ENCODE assay signal across 20 mouse cellular contexts in genomic region chr15:100720066-100720465, GRCm38 (mm10). TPM values are rescaled to one million over a fixed set of nuclear protein-coding genes. Genes with fewer than 3 reads are reported as not detected.
DNase-seq lines count a peak whose midpoint lies in the region; ATAC-seq and TF ChIP-seq lines count a peak whose summit lies in the region.
"Had no signal": no experiment of that assay in that cellular context is flagged by ENCODE, and none has a peak within 500 bp of the region (broad histone marks: within the 10 kb centered on the region; RNA-seq: fewer than 3 reads in every experiment).

No protein-coding gene starts in this region.

- DNase-seq in adrenal gland, postnatal 14 days = peak; percentile 3
- no peak for DNase-seq in adrenal gland, postnatal 36 days
- peak; percentile 75 for DNase-seq in thymus, postnatal 14 days
- DNase-seq in retina, embryonic 14.5 days (ENCODE audit: low spot score) = no peak
- no peak for DNase-seq in cerebellum, adult 9-11 months
- DNase-seq: cerebellum, adult 9-10 months; gastrocnemius, postnatal 25 days; liver, embryonic 13.5 days; midbrain, embryonic 14.5 days had no signal

- H3K9ac ChIP-seq in hindbrain, embryonic 13.5 days = no peak overlapping the region
- H3K9ac ChIP-seq: embryonic facial prominence, embryonic 15.5 days; intestine, embryonic 15.5 days; liver, embryonic 13.5 days had no signal

- H3K27me3 ChIP-seq in E14TG2a.4 (ENCODE audit: insufficient read depth, low read length) = peaks cover 25% of the 10 kb centered on the region
- H3K27me3 ChIP-seq in hindbrain, embryonic 13.5 days = 0 out of 2 replicates have a peak, but pooled peaks cover 3% of the 10 kb centered on the region
- H3K27me3 ChIP-seq: embryonic facial prominence, embryonic 15.5 days; intestine, embryonic 15.5 days had no signal

- ATAC-seq in activated CD4-positive, CD25-positive, alpha-beta regulatory T cell, adult 4 months = peak; percentile 92
- ATAC-seq in hindbrain, embryonic 13.5 days (ENCODE audit: low FRiP score) = no peak
- ATAC-seq: intestine, embryonic 15.5 days had no signal

- 88% methylated on average over 10 of the region's 10 CpGs for WGBS in hindbrain, embryonic 13.5 days

- H3K36me3 ChIP-seq in E14TG2a.4 (ENCODE audit: insufficient read depth, low read length) = peaks cover 17% of the 10 kb centered on the region
- no peaks in the 10 kb centered on the region for H3K36me3 ChIP-seq in hindbrain, embryonic 13.5 days
- H3K36me3 ChIP-seq: embryonic facial prominence, embryonic 15.5 days; forebrain, embryonic 10.5 days; hindbrain, embryonic 10.5 days; liver, embryonic 13.5 days had no signal

- no peak overlapping the region for H3K4me2 ChIP-seq in hindbrain, embryonic 13.5 days
- H3K4me2 ChIP-seq: embryonic facial prominence, embryonic 15.5 days; intestine, embryonic 15.5 days; liver, embryonic 13.5 days had no signal

- no peak for TF ChIP-seq CTCF in E14TG2a.4 (conservative IDR thresholded peaks at IDR 0.05; ENCODE audit: low read length)

- H3K27ac ChIP-seq in hindbrain, embryonic 13.5 days = no peak overlapping the region
- H3K27ac ChIP-seq: embryonic facial prominence, embryonic 15.5 days; forebrain, embryonic 10.5 days; hindbrain, embryonic 10.5 days; intestine, embryonic 15.5 days; kidney, postnatal 0 days; layer of hippocampus, adult 2 months; left cerebral cortex, adult 2 months; liver, embryonic 13.5 days had no signal

- peak overlapping the region; percentile 67 for H3K4me3 ChIP-seq in E14TG2a.4 (replicated peaks; ENCODE audit: low read length)
- H3K4me3 ChIP-seq in hindbrain, embryonic 13.5 days = no peak overlapping the region
- H3K4me3 ChIP-seq: embryonic facial prominence, embryonic 15.5 days; forebrain, embryonic 10.5 days; hindbrain, embryonic 10.5 days; intestine, embryonic 15.5 days; layer of hippocampus, adult 2 months; left cerebral cortex, adult 2 months; liver, embryonic 13.5 days; myocyte had no signal

- peaks cover 31% of the 10 kb centered on the region for H3K4me1 ChIP-seq in E14TG2a.4 (replicated peaks; ENCODE audit: low read depth, low read length)
- H3K4me1 ChIP-seq in hindbrain, embryonic 13.5 days (replicated peaks) = no peaks in the 10 kb centered on the region; the same call in 1 of the 2 replicates
- H3K4me1 ChIP-seq: embryonic facial prominence, embryonic 15.5 days; hindbrain, embryonic 10.5 days had no signal

- no peaks in the 10 kb centered on the region for H3K9me3 ChIP-seq in E14TG2a.4 (ENCODE audit: low read length)
- H3K9me3 ChIP-seq in hindbrain, embryonic 13.5 days = no peaks in the 10 kb centered on the region
- H3K9me3 ChIP-seq: embryonic facial prominence, embryonic 15.5 days; forebrain, embryonic 10.5 days; hindbrain, embryonic 10.5 days; intestine, embryonic 15.5 days had no signal

RNA-seq across cellular contexts. Expression of gene Galnt6, which starts 9.1 kb away (rescaled TPM):
- total RNA-seq in adrenal gland, postnatal 14 days (2021) = 8.1 and 11.9 TPM in 2 replicates
- 1 to 10 TPM; 4.1 to 5.9 TPM for total RNA-seq in adrenal gland, postnatal 36 days (2021)
- 10 to 100 TPM; 52.5 to 78.9 TPM for polyA plus RNA-seq in activated CD4-positive, CD25-positive, alpha-beta regulatory T cell, adult 4 months (2017; shearing (Covaris generic))
- 0.13 and 0.17 TPM in 2 replicates for polyA plus RNA-seq in hindbrain, embryonic 13.5 days (2015; fragmentation: Nextera tagmentation; extraction: Ambion mirVana)
- polyA plus RNA-seq: forebrain, embryonic 10.5 days had no signal

RNA-seq across cellular contexts. Expression of gene Cela1, which starts 32.3 kb away (rescaled TPM):
- 26.1 and 32.9 TPM in 2 replicates for total RNA-seq in adrenal gland, postnatal 14 days (2021)
- 10 to 100 TPM; 60.2 to 64.9 TPM for total RNA-seq in adrenal gland, postnatal 36 days (2021)
- polyA plus RNA-seq in activated CD4-positive, CD25-positive, alpha-beta regulatory T cell, adult 4 months (2017; shearing (Covaris generic)) = 10 to 100 TPM in 1 of 2 experiments, 1 to 10 TPM in 1; 6.7 to 10.3 TPM
- polyA plus RNA-seq in hindbrain, embryonic 13.5 days (2015; fragmentation: Nextera tagmentation; extraction: Ambion mirVana) = 1.4 and 2.1 TPM in 2 replicates
- total RNA-seq: gastrocnemius, postnatal 25 days had no signal

RNA-seq across cellular contexts. Expression of gene Slc4a8, which starts 41.5 kb away (rescaled TPM):
- total RNA-seq in adrenal gland, postnatal 14 days (2021) = 10.4 and 14.6 TPM in 2 replicates
- total RNA-seq in adrenal gland, postnatal 36 days (2021) = 1 to 10 TPM; 6.1 to 7.9 TPM
- polyA plus RNA-seq in activated CD4-positive, CD25-positive, alpha-beta regulatory T cell, adult 4 months (2017; shearing (Covaris generic)) = 10 to 100 TPM in 1 of 2 experiments, 1 to 10 TPM in 1; 8.6 to 10.2 TPM
- polyA plus RNA-seq in hindbrain, embryonic 13.5 days (2015; fragmentation: Nextera tagmentation; extraction: Ambion mirVana) = 25.7 and 26.2 TPM in 2 replicates

RNA-seq across cellular contexts. Expression of gene Bin2, which starts 50.7 kb away (rescaled TPM):
- 3.6 and 14.8 TPM in 2 replicates for total RNA-seq in adrenal gland, postnatal 14 days (2021)
- total RNA-seq in adrenal gland, postnatal 36 days (2021) = 1 to 10 TPM; 1.8 to 3.2 TPM
- 100 to 1,000 TPM; 348 to 423 TPM for polyA plus RNA-seq in activated CD4-positive, CD25-positive, alpha-beta regulatory T cell, adult 4 months (2017; shearing (Covaris generic))
- polyA plus RNA-seq in hindbrain, embryonic 13.5 days (2015; fragmentation: Nextera tagmentation; extraction: Ambion mirVana) = 2.0 and 2.4 TPM in 2 replicates
- polyA plus RNA-seq: myocyte had no signal

Comparison
In these comparisons a context has a peak if more than half of its experiments do, and no peak if none do; other contexts are left out.
1. DNase-seq: peak in adrenal gland, postnatal 14 days (single experiment) and thymus, postnatal 14 days (single experiment); none in adrenal gland, postnatal 36 days (0 of 2), retina, embryonic 14.5 days (single experiment) and cerebellum, adult 9-11 months (single experiment).